Mouse (Mus musculus) c-Kit-positive CD71-negative TER-119-negative erythroid progenitor cells, embryonic 14.5 days (primary cell): ENCODE results near the gene Rgs13.
"Not testable (repeated sequence)": the region's sequence is repeated elsewhere in the genome, so short reads cannot be mapped to it uniquely, and the experiment has no call there.

ENCODE experiments used
- DNase-seq: peaks from one replicate; pipeline ENCODE4 v3.0.0-alpha.2; 2013; ENCODE audit warnings: low read depth

Rgs13 gene

GRCm38 (mm10) chr1:144152184-144152525 is 25.0 kb downstream of the Rgs13 start:
- no peak for DNase-seq

GRCm38 (mm10) chr1:144151401-144152183 is 25.6 kb downstream of the Rgs13 start:
- DNase-seq = no peak

DNA sequence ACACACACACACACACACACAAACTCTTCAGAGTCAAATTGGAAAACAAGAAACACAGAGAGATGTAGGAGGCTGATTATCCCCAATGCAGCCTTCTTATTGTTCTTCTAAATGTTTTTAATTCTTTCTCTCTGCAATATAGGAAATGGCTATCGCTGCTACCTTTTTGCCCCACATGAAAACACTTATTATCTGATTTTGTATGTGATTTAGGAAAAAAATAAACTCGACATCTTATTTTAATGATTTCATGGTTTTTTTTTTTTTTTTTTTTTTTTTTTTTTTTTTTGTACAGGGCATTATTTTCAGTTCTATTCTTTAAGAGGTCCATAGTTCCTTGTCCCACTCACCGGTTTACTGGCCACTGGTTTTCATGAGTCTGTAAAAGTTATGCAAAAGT is 27.2 kb downstream of the Rgs13 start:
- no peak for DNase-seq

GRCm38 (mm10) chr1:144141398-144141797 is 35.8 kb downstream of the Rgs13 start:
- DNase-seq = not testable (repeated sequence)

DNA sequence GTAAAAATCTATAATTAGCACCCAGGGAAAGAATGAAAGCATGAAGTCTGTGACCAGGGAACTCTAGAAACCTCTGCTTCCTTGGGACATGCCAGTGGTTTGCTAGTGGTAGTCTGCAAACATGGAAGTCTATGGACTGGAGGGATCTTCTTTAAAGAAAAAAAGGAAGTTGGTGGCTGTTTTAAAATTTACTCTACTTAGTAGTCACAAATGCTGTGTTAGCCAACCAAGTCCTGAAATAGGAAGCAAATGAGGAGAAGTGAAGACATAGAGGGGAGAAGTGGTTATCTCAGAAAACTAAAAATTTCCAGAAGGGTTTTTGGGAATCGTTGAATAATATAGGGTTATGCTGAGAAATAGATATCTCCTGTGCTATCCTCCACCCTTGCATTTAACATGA is 37.3 kb downstream of the Rgs13 start:
- no peak for DNase-seq

DNA sequence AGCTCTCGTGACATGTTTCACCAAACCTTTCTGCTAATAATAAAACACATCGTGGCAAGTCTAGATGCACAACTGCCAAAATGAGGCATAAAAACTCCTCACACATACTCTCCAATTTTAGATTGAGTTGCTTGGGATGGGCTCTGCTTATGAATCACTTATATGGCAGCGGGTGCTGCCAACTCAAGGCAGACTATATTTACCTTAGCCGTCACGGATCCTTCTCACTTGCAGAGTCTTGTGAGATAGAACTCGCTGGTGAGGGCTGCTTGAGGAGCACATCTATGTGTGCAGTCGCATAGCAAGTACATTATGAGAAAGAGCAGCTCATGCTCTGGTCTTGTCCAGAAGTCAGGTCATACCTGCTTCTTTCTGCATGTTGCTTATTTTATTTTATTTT is 49.2 kb downstream of the Rgs13 start:
- DNase-seq = no peak

- DNase-seq = no peak
Observed at GRCm38 (mm10) chr1:144120042-144120441, 57.1 kb downstream of the Rgs13 start.

GRCm38 (mm10) chr1:144119456-144119855 is 57.7 kb downstream of the Rgs13 start:
- DNase-seq = no peak

GRCm38 (mm10) chr1:144115848-144116727 is 61.1 kb downstream of the Rgs13 start:
- DNase-seq = no peak

DNA sequence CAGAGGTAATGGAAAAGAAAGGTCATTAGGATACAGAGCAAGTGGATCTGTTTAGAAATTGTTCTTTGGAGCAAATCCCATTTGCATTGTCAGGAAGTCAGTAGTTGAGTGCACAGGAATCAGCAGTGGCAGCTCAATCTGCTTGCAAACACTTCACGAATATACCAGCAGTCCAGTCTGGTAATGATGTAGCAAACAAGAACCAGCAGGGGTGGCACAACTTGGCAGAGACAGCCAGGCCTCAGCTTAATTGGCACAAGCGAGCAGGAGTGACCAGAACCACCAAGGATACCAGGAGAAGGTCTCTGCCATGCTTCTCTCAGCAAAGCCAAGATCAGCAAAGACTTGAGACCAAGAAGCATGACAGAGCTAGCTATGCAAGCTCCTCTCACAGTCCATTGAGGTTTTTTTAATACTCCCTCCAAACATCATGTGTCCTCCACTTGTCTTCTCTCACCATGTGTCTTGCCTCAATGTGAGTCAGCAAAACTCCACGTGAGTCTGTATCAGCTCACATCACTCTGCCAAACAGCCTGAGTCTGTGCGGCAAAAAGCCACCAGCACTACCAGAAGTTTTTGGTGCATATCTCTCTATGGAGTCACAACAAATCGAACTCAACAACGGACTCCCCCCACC is 63.6 kb downstream of the Rgs13 start:
- DNase-seq = no peak

- no peak for DNase-seq
Observed at GRCm38 (mm10) chr1:144112946-144113345, 64.2 kb downstream of the Rgs13 start.

DNA sequence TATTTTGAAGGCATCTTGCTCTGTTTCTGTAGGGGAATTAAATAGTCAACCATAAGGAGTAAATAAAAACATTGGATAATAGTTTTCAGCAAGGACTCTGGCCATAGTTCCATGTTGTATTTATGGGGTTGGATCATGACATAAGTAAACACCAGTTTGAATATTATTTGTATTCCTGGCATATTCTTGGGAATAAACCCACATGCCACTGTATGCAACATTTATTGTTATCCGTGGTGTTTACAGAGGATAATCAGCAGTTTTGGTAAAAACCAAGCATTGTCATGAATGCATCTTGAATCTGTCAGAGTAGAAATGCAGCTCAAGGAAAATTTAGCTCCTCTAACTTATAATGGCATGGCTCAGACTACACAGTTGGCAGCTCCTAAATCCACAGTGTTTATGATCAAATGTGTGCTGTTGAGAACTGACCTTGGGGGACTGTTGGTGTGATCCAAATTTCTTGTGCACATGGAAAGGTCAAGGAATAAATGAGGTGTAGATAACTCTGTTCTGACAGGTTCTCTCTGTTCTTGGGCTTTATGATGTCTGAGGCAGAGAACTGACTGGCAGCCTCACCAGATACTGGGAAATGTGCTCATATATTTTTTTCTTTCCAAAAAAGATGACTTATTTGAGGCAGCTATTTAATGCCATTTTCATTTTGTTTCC is 78.4 kb downstream of the Rgs13 start:
- no peak for DNase-seq

DNA sequence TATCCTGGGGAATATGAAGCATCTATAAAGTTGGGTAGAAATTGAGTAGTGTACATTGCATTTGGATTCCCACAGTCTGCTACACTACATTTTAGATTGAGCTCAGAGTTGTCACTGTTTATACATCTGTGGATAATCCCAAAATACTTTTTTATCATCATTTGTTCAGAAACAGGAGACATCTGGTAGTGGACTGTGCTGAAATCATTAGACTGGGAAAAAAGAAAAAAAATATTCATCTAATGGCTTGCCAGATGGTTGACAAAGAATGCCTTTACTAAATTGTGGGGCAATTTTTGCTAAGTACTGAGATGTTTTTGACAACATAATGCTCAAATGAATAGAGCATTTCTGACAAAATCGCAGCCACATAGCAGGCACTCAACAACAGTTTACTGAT is 86.8 kb downstream of the Rgs13 start:
- DNase-seq = no peak
